Mouse (Mus musculus): ENCODE measurements around the gene Bmp15.

The Bmp15 gene

GRCm38 (mm10) chrX:6320621-6321020 lies at the start of gene Bmp15:
TSS of gene Bmp15 (minus strand) at chrX:6320721.
- no peak for DNase-seq

GRCm38 (mm10) chrX:6368822-6369221 lies 48.3 kb upstream of the Bmp15 start:
- no peak for DNase-seq

GRCm38 (mm10) chrX:6357503-6358114 lies 37.1 kb upstream of the Bmp15 start:
- DNase-seq, result peak; percentile 77

GRCm38 (mm10) chrX:6356876-6357275 lies 36.4 kb upstream of the Bmp15 start:
- DNase-seq, result peak; percentile 70

- DNase-seq, result peak; percentile 43
These were observed 24.9 kb upstream of the Bmp15 start for GRCm38 (mm10) chrX:6345273-6345959.

GRCm38 (mm10) chrX:6324056-6324455 lies 3.5 kb upstream of the Bmp15 start:
- DNase-seq, result peak; percentile 51

- peak; percentile 10 for DNase-seq
These were observed 2.8 kb downstream of the Bmp15 start for GRCm38 (mm10) chrX:6317747-6318146.

All from kidney, adult 9 months (tissue).